Mouse (Mus musculus): ENCODE measurements around the gene Rtl1.

GRCm38 (mm10) chr12:109632035-109632434, 31.9 kb upstream of the Rtl1 start:
- TF ChIP-seq CTCF (IDR thresholded peaks at IDR 0.05; ENCODE audit: borderline replicate concordance, extremely low read depth, insufficient read depth, insufficient read length) (no peak), POLR2A (IDR thresholded peaks at IDR 0.05; ENCODE audit: borderline replicate concordance, extremely low read depth, insufficient read depth, insufficient read length, poor library complexity, severe bottlenecking) (no peak)
